Mouse (Mus musculus): ENCODE results near the gene Eef1akmt3.

Gene Eef1akmt3

GRCm38 (mm10) chr10:127041274-127041766, at the start of gene Eef1akmt3, which contains the start of gene Mettl1:
Gene Eef1akmt3, minus strand, starts transcription at chr10:127041513.
Gene Mettl1, plus strand, starts transcription at chr10:127041414.
- TF ChIP-seq GATA4 (IDR thresholded peaks at IDR 0.05; ENCODE audit: insufficient replicate concordance, low read length): no peak

GRCm38 (mm10) chr10:127090560-127091411, 49.5 kb upstream of the Eef1akmt3 start:
- TF ChIP-seq GATA4 (IDR thresholded peaks at IDR 0.05; ENCODE audit: insufficient replicate concordance, low read length): no peak

- no peak for TF ChIP-seq GATA4 (IDR thresholded peaks at IDR 0.05; ENCODE audit: insufficient replicate concordance, low read length)
Observed at GRCm38 (mm10) chr10:127085633-127086032, 44.3 kb upstream of the Eef1akmt3 start.

GRCm38 (mm10) chr10:127085052-127085451, 43.7 kb upstream of the Eef1akmt3 start:
- no peak for TF ChIP-seq GATA4 (IDR thresholded peaks at IDR 0.05; ENCODE audit: insufficient replicate concordance, low read length)

GRCm38 (mm10) chr10:127083915-127084306, 42.6 kb upstream of the Eef1akmt3 start:
- TF ChIP-seq GATA4 (IDR thresholded peaks at IDR 0.05; ENCODE audit: insufficient replicate concordance, low read length): no peak

GRCm38 (mm10) chr10:127083292-127083914, 42.1 kb upstream of the Eef1akmt3 start:
- TF ChIP-seq GATA4 (IDR thresholded peaks at IDR 0.05; ENCODE audit: insufficient replicate concordance, low read length): no peak

- TF ChIP-seq GATA4 (IDR thresholded peaks at IDR 0.05; ENCODE audit: insufficient replicate concordance, low read length): no peak
Observed at GRCm38 (mm10) chr10:127081996-127082620, 40.8 kb upstream of the Eef1akmt3 start.

- no peak for TF ChIP-seq GATA4 (IDR thresholded peaks at IDR 0.05; ENCODE audit: insufficient replicate concordance, low read length)
Observed at GRCm38 (mm10) chr10:127080901-127081780, 39.8 kb upstream of the Eef1akmt3 start.

- no peak for TF ChIP-seq GATA4 (IDR thresholded peaks at IDR 0.05; ENCODE audit: insufficient replicate concordance, low read length)
Observed at GRCm38 (mm10) chr10:127079665-127080391, 38.5 kb upstream of the Eef1akmt3 start.

- TF ChIP-seq GATA4 (IDR thresholded peaks at IDR 0.05; ENCODE audit: insufficient replicate concordance, low read length): no peak
Observed at GRCm38 (mm10) chr10:127078677-127079575, 37.6 kb upstream of the Eef1akmt3 start.

- TF ChIP-seq GATA4 (IDR thresholded peaks at IDR 0.05; ENCODE audit: insufficient replicate concordance, low read length): no peak
Observed at GRCm38 (mm10) chr10:127078001-127078676, 36.8 kb upstream of the Eef1akmt3 start.

GRCm38 (mm10) chr10:127077515-127077914, 36.2 kb upstream of the Eef1akmt3 start:
- no peak for TF ChIP-seq GATA4 (IDR thresholded peaks at IDR 0.05; ENCODE audit: insufficient replicate concordance, low read length)
